Mouse (Mus musculus): ENCODE results near the gene Cacng1. TPM values are rescaled to one million over a fixed set of nuclear protein-coding genes. Genes with fewer than 3 reads are reported as not detected.

Cacng1 gene
- total and polyA plus RNA-seq, 3 experiments, result 0.04 TPM; not detected in 2

DNA sequence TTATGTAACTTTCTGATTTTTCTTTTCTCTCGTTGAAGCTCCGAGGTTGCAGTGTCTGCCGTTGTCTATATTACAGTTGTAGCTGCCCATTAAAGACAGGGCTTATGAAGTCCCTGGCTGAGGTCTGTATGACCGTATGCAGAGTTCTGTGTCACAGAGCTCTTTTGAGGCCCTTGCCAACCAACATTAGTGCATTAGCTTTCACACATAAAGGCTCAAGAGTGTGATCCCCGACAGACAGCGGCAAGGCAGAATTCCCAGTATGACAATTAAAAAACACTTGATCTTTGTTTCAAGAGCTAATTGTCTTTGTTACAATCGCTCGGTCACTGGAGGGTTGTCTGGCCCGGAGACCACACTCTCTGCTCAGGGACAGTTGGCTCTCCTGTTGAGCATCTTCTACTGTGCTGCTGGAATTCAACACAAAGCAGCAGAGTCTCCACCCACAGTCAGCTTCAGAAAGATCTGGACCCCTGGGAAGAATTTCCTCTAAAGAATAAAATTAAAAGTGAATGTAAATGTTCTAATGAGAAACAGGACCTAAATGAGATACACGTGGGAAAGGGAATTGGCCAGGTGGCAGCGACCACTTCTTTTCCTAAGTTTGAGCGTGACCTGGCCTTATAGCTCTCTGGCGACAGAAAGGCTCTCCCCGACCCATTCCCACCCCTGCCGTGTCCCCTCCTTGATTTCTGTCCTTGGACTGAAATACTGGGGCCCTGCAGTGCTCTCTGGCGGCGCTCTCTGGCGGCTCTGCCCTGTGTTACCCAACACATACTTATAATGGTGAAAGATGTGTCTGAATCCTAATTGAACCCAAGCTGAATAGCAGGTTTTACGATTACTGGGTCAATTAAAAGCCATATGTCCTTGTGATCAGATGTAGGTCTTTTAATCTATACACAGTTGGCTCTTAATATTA, 32.5 kb downstream of the Cacng1 start:
- H3K4me3 ChIP-seq (ENCODE audit: low read depth, low read length), result no peak overlapping the region; the same call in 1 of the 2 replicates
- peaks cover 51% of the 10 kb centered on the region for H3K36me3 ChIP-seq (replicated peaks)
- DNase-seq (ENCODE audit: low spot score), result peak; percentile 20
- TF ChIP-seq GATA1 (IDR thresholded peaks at IDR 0.05; ENCODE audit: borderline replicate concordance, low read length), result no peak
- H3K4me1 ChIP-seq (ENCODE audit: insufficient read depth, low read depth, low read length), result peaks cover 63% of the 10 kb centered on the region
- peaks cover 6% of the 10 kb centered on the region for H3K9me3 ChIP-seq (replicated peaks)
- no peak for ATAC-seq (ENCODE audit: extremely low read depth, insufficient number of reproducible peaks, low FRiP score, poor library complexity, severe bottlenecking)
- H3K27me3 ChIP-seq (ENCODE audit: insufficient read depth, low read length), result no peaks in the 10 kb centered on the region

DNA sequence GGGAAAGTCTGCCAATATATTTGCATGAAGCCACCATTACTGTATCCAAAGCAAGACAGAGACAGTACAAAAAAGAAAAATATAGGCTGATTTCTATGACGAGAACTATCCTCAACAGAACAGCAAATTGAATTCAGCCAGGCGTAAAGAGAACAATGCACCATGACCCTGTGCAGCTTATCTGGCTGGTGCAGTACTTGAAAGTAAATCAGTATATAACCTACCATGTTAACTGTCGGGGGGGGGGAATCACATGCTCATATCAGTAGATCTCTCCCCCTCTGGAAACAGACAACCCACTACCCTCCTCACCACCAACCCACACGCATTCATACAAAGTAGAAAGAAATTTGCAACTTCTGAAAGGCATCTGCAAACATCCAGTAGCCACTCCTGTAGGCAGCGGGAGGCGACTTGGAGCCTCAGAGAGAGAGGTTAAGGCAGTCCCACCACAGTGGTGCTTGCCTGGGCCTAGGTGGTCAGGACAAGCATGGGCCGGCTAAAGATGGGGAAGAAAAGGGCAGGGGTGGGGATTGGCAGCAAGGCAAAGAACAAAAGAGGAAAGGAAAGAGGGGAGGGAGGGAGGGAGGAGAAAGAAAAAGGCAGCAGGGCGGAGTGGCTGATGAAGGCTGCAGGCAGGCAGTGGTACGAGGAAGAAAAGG, 33.5 kb downstream of the Cacng1 start:
- peak overlapping the region; percentile 61; the same call in 1 of the 2 replicates for H3K4me3 ChIP-seq (ENCODE audit: low read depth, low read length)
- H3K27me3 ChIP-seq (ENCODE audit: insufficient read depth, low read length), result no peaks in the 10 kb centered on the region
- TF ChIP-seq CTCF (IDR thresholded peaks at IDR 0.05; ENCODE audit: low read depth, low read length) (no peak), TAL1 (conservative IDR thresholded peaks at IDR 0.05; ENCODE audit: low read depth, low read length) (peak; percentile 68)
- DNase-seq (ENCODE audit: low spot score) (peak; percentile 47), ATAC-seq (ENCODE audit: extremely low read depth, insufficient number of reproducible peaks, low FRiP score, poor library complexity, severe bottlenecking) (peak; percentile 91)
- peaks cover 51% of the 10 kb centered on the region for H3K36me3 ChIP-seq (replicated peaks)
- H3K4me1 ChIP-seq (ENCODE audit: insufficient read depth, low read depth, low read length), result peaks cover 59% of the 10 kb centered on the region
- H3K9me3 ChIP-seq (replicated peaks), result peaks cover 7% of the 10 kb centered on the region

DNA sequence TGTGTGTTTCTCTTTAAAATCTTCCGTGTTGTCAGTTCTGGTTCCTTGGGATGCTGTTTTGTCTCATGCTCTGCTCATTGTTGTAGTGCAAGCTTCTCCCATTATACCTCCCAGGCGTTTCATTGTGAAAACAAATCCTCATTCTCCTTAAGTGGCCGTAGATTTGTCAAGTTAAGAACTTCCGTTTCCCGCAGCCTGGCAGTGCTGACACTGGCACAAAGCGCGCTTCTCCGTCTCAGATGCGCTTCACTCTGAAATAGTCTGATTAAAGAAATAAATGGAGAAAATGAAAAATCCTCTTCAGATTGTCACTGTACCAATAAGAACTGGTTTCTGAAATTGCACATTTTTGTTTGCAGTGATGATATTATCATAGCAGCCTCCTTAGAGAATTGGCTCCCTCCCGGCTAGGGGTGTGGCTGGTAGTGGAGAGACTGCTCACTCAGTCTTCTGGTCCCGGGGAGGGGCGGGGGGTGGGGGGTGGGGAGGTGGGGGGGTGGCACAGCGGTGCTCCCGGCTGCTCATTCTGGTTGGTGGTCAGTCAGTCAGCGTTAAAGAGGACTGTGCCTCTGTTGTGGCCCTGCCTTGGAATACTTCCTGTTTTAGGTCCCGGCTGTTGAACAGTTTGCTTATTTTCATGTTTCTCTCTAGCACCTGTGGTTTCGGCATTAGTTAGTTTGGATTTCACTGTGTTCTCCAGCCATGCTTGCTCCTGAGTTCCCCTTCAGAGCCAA, 39.9 kb downstream of the Cacng1 start:
- Histone ChIP-seq H3K9me3 (replicated peaks) (peaks cover 5% of the 10 kb centered on the region), H3K27me3 (ENCODE audit: insufficient read depth, low read length) (no peaks in the 10 kb centered on the region), H3K36me3 (replicated peaks) (peaks cover 64% of the 10 kb centered on the region), H3K4me1 (ENCODE audit: insufficient read depth, low read depth, low read length) (peaks cover 37% of the 10 kb centered on the region), H3K4me3 (ENCODE audit: low read depth, low read length) (no peak overlapping the region)
- peak; percentile 58 for DNase-seq (ENCODE audit: low spot score)
- ATAC-seq (ENCODE audit: extremely low read depth, insufficient number of reproducible peaks, low FRiP score, poor library complexity, severe bottlenecking), result peak; percentile 69
- TF ChIP-seq GATA1 (IDR thresholded peaks at IDR 0.05; ENCODE audit: borderline replicate concordance, low read length), result no peak
- TF ChIP-seq TAL1 (conservative IDR thresholded peaks at IDR 0.05; ENCODE audit: low read depth, low read length), result no peak
- TF ChIP-seq POLR2AphosphoS5 (IDR thresholded peaks at IDR 0.05; ENCODE audit: insufficient replicate concordance, low read depth, low read length), result no peak
- no peak for TF ChIP-seq GATA2 (IDR thresholded peaks at IDR 0.05; ENCODE audit: borderline replicate concordance, low read depth, low read length)
- no peak for TF ChIP-seq CTCF (IDR thresholded peaks at IDR 0.05; ENCODE audit: low read depth, low read length)

DNA sequence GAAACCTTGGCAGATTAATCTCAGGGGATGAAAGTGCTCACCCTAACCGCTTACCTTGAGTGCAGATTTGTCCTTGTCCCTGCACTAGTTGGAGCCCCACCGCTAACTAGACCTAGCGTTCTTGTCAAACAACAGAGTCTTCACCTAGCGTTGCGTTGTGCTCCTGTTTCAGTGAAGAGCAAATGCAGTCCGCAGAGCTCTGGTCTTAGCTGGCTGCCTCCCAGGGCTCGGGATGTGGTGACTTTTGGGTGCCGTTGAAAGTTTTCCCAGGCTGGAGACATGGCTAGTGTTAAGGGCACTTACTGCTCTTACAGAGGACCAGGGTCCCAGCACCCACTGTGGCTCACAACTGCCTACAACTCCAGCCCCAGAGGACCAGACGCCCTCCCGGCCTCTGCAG, 41.1 kb downstream of the Cacng1 start:
- Histone ChIP-seq H3K4me3 (ENCODE audit: low read depth, low read length) (no peak overlapping the region), H3K9me3 (replicated peaks) (peaks cover 5% of the 10 kb centered on the region), H3K36me3 (replicated peaks) (peaks cover 70% of the 10 kb centered on the region), H3K27me3 (ENCODE audit: insufficient read depth, low read length) (no peaks in the 10 kb centered on the region), H3K4me1 (ENCODE audit: insufficient read depth, low read depth, low read length) (peaks cover 31% of the 10 kb centered on the region)
- ATAC-seq (ENCODE audit: extremely low read depth, insufficient number of reproducible peaks, low FRiP score, poor library complexity, severe bottlenecking), result no peak
- no peak for TF ChIP-seq TAL1 (conservative IDR thresholded peaks at IDR 0.05; ENCODE audit: low read depth, low read length)
- DNase-seq (ENCODE audit: low spot score), result no peak

DNA sequence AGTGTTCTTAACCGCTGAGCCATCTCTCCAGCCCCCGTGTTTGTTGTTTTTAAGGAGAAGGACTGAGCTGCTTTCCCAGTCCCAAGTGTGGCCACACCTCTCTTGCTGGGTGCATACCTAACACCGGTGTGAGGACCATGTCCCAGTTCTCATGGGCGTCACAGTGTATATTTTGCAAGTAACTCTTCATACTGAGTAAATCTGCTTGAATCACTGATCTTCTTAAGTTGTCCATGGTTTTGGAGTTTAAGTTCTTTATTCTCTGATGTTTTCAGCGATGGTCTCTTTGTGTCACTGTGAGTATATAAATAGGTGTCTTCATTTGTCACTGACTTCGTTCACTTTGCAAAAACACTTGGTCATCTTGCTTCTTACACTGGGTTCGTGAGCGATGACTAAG, 41.7 kb downstream of the Cacng1 start:
- Histone ChIP-seq H3K4me3 (ENCODE audit: low read depth, low read length) (no peak overlapping the region), H3K36me3 (replicated peaks) (peaks cover 77% of the 10 kb centered on the region), H3K4me1 (ENCODE audit: insufficient read depth, low read depth, low read length) (peaks cover 31% of the 10 kb centered on the region), H3K9me3 (replicated peaks) (peaks cover 5% of the 10 kb centered on the region), H3K27me3 (ENCODE audit: insufficient read depth, low read length) (no peaks in the 10 kb centered on the region)
- DNase-seq (ENCODE audit: low spot score) (no peak), ATAC-seq (ENCODE audit: extremely low read depth, insufficient number of reproducible peaks, low FRiP score, poor library complexity, severe bottlenecking) (no peak)
- TF ChIP-seq GATA2 (IDR thresholded peaks at IDR 0.05; ENCODE audit: borderline replicate concordance, low read depth, low read length) (no peak), CTCF (IDR thresholded peaks at IDR 0.05; ENCODE audit: low read depth, low read length) (no peak), POLR2AphosphoS5 (IDR thresholded peaks at IDR 0.05; ENCODE audit: insufficient replicate concordance, low read depth, low read length) (no peak), GATA1 (IDR thresholded peaks at IDR 0.05; ENCODE audit: borderline replicate concordance, low read length) (no peak), TAL1 (conservative IDR thresholded peaks at IDR 0.05; ENCODE audit: low read depth, low read length) (no peak)

DNA sequence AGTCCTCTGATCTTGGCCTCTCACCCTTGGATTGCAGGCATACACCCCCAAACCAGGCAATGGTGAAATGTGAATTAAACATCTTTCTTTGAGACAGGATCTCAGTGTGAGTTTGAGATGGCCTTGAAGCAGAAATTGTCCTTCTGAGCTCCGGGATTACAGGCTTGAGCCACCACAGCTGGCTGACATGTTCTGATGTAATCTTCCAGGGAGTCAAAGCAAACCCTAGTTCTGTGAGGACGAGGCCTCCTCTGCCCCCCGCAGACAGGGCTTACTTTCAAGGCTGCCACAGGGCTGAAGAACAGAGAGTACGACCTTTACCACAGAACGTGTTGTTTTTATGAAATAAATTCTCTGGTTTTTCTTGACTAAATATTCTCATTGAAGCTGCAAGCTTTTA, 42.3 kb downstream of the Cacng1 start:
- ATAC-seq (ENCODE audit: extremely low read depth, insufficient number of reproducible peaks, low FRiP score, poor library complexity, severe bottlenecking) (no peak), DNase-seq (ENCODE audit: low spot score) (no peak)
- no peak overlapping the region for H3K4me3 ChIP-seq (ENCODE audit: low read depth, low read length)
- H3K27me3 ChIP-seq (ENCODE audit: insufficient read depth, low read length), result no peaks in the 10 kb centered on the region
- H3K36me3 ChIP-seq (replicated peaks), result peaks cover 81% of the 10 kb centered on the region
- H3K9me3 ChIP-seq (replicated peaks), result peaks cover 5% of the 10 kb centered on the region
- TF ChIP-seq GATA1 (IDR thresholded peaks at IDR 0.05; ENCODE audit: borderline replicate concordance, low read length) (no peak), CTCF (IDR thresholded peaks at IDR 0.05; ENCODE audit: low read depth, low read length) (no peak), TAL1 (conservative IDR thresholded peaks at IDR 0.05; ENCODE audit: low read depth, low read length) (no peak), POLR2AphosphoS5 (IDR thresholded peaks at IDR 0.05; ENCODE audit: insufficient replicate concordance, low read depth, low read length) (no peak), GATA2 (IDR thresholded peaks at IDR 0.05; ENCODE audit: borderline replicate concordance, low read depth, low read length) (no peak)
- H3K4me1 ChIP-seq (ENCODE audit: insufficient read depth, low read depth, low read length), result peaks cover 31% of the 10 kb centered on the region

Data from G1E (cell line).